Mouse (Mus musculus): ENCODE measurements around the gene Prkce.

- TF ChIP-seq CTCF (IDR thresholded peaks at IDR 0.05; ENCODE audit: low read depth) (no peak), EP300 (IDR thresholded peaks at IDR 0.05; ENCODE audit: low read depth) (no peak)
These were observed 82.9 kb downstream of the Prkce start for GRCm38 (mm10) chr17:86250406-86250905.
